Mouse (Mus musculus) fibroblast of lung, adult 2 months (primary cell): ENCODE results near the gene Erbb2.

Experiments
- DNase-seq: peaks from one replicate; pipeline ENCODE4 v3.0.0-alpha.2; 2011; ENCODE audit warnings: low read depth

The Erbb2 gene

DNA sequence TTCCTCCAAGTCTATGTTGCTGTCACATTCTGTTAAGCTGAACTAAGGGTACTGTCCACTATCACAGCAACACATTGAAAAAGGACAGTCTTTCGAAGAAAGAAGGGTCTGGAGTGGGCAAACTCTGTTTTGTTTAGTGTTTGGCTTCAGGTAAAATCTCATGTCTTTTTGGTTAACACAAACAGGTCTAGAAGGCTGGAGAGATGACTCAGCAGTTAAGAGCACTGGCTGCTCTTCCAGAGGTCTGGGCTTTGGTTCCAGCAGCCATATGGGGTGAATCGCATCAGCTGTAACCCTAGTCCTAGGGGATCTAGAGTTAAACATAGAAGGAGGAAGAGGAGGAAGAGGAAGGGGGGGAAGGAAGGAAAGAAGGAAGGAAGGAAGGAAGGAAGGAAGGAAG lies 73.5 kb downstream of the Erbb2 start:
- DNase-seq: no peak
